Mouse (Mus musculus) kidney, postnatal 0 days (tissue): ENCODE results near the gene Cyp8b1. TPM values are rescaled to one million over a fixed set of nuclear protein-coding genes. Genes with fewer than 3 reads are reported as not detected.

ENCODE experiments used
- ATAC-seq: fragments of 200-750 bp; cut with Nextera tagmentation; replicated peaks from 2 replicates; pipeline ENCODE4 v1.8.0; 2017; ENCODE audit warnings: low read depth, moderate number of reproducible peaks, moderate TSS enrichment, moderate library complexity; ENCODE audit not compliant: low FRiP score
- DNase-seq: peaks from one replicate; pipeline ENCODE4 v3.0.0-alpha.2; 2016; ENCODE audit warnings: low spot score
- H3K27ac ChIP-seq: fragments of 300-500 bp; sonication (generic); 2 replicates; pipeline ENCODE4 v1.5.1; 2014; ENCODE audit warnings: mild to moderate bottlenecking
- H3K27me3 ChIP-seq: fragments of 300-500 bp; sonication (generic); 2 replicates; pipeline ENCODE4 v1.6.1; 2014; ENCODE audit warnings: low read length, mixed read lengths; ENCODE audit not compliant: insufficient read depth
- H3K36me3 ChIP-seq: fragments of 300-500 bp; sonication (generic); 2 replicates; pipeline ENCODE4 v1.6.1; 2014; ENCODE audit warnings: low read length, mixed read lengths; ENCODE audit not compliant: insufficient read depth
- H3K4me1 ChIP-seq: fragments of 300-500 bp; sonication (generic); replicated peaks from 2 replicates; pipeline ENCODE4 v1.6.1; 2014; ENCODE audit warnings: antibody characterized with exemption, low read length, mixed read lengths; ENCODE audit not compliant: insufficient read depth
- H3K4me2 ChIP-seq: fragments of 300-500 bp; sonication (generic); 2 replicates; pipeline ENCODE4 v1.6.1; 2014; ENCODE audit warnings: mild to moderate bottlenecking, low read length, moderate library complexity, mixed read lengths
- H3K4me3 ChIP-seq: fragments of 300-500 bp; sonication (generic); replicated peaks from 2 replicates; pipeline ENCODE4 v1.5.1; 2014; ENCODE audit warnings: low read depth, low read length
- H3K9ac ChIP-seq: fragments of 300-500 bp; sonication (generic); 2 replicates; pipeline ENCODE4 v1.6.1; 2014; ENCODE audit warnings: low read depth, low read length
- H3K9me3 ChIP-seq: fragments of 300-500 bp; sonication (generic); replicated peaks from 2 replicates; pipeline ENCODE4 v1.6.1; 2016; ENCODE audit warnings: low read length, inconsistent platforms, mixed read lengths
- CTCF ChIP-seq: IDR thresholded peaks from 2 replicates; pipeline ENCODE4 v1.5.1; 2016; ENCODE audit warnings: antibody characterized with exemption, low read depth, mild to moderate bottlenecking, moderate library complexity
- WGBS: fragments of 180-500 bp; shearing (Covaris S2); extraction: QIAGEN DNeasy Blood & Tissue Kit; methylation state at CpG from one replicate; pipeline ENCODE4 v1.1.7; 2014; 5-methylcytosine and 5-hydroxymethylcytosine counted together
- polyA plus RNA-seq: library from polyadenylated mRNA; unstranded; fragments of >200 nt; fragmentation: Nextera tagmentation; extraction: Ambion mirVana; gene quantifications from 2 replicates; pipeline ENCODE4 v1.2.1, GENCODE M21; 2015

Gene Cyp8b1
- polyA plus RNA-seq, 1 experiment from 2014 or later = not detected

DNA sequence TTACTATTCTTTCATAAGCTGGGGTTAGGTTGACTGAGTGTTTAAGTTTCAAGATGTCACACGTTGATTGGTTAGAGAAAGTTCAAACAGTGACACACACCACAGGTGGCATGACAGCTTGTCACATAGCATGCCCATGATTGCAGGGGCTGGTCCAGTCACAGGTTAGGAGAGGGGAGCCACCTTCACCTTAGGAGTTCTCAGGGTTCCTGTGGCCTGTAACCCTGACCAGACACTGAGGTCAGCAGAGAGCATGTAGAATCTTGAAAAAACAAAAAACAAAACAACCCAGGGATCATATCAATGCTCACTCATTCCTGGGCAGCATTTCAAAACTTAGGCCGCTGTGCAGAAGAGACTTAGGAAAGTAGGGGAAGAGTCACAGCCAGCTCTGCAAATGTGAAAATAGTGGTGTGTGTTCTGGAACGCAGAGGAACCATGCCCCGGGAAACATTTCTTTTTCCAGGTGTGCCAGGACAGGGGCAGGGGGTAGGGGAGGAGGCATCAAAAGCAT lies 26.1 kb downstream of the Cyp8b1 start:
- Histone ChIP-seq H3K27me3 (no peaks in the 10 kb centered on the region), H3K4me3 (no peak overlapping the region), H3K9me3 (no peaks in the 10 kb centered on the region), H3K4me2 (peak overlapping the region; percentile 36; the same call in 1 of the 2 replicates), H3K4me1 (0 out of 2 replicates have a peak, but pooled peaks cover 7% of the 10 kb centered on the region), H3K36me3 (no peaks in the 10 kb centered on the region), H3K9ac (no peak overlapping the region), H3K27ac (no peak overlapping the region)
- DNase-seq (no peak), ATAC-seq (no peak)
- 40% methylated on average over 4 of the region's 4 CpGs for WGBS
- no peak for TF ChIP-seq CTCF

- ATAC-seq (no peak; the same call in 1 of the 2 replicates), DNase-seq (no peak)
- H3K4me3 ChIP-seq = no peak overlapping the region
- no peaks in the 10 kb centered on the region for H3K36me3 ChIP-seq
- H3K9me3 ChIP-seq = no peaks in the 10 kb centered on the region
- H3K4me1 ChIP-seq = no peaks in the 10 kb centered on the region
- TF ChIP-seq CTCF = no peak
- H3K9ac ChIP-seq = no peak overlapping the region
- H3K4me2 ChIP-seq = no peak overlapping the region
- H3K27me3 ChIP-seq = no peaks in the 10 kb centered on the region
- 37% methylated on average over 7 of the region's 7 CpGs for WGBS
- no peak overlapping the region for H3K27ac ChIP-seq
Observed at GRCm38 (mm10) chr9:121882015-121882457, 34.1 kb downstream of the Cyp8b1 start.

DNA sequence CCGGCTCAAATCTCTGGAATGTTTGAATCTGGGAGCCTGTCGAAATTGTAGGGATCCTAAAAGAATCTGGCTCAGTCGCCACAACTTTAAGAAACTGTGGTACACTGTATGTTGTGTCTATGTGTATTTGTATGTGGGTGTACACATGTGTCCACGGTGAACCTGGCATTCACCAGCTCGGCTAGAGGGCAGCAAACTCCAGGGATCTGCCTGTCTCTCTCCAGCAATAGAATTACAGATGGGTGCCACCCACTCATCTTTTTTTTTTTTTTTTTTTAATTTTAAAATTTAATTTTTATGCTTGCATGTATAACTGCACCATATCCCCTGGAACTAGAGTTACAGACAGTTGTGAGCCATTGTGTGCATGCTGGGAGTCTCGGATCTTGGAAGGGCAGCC lies 34.8 kb downstream of the Cyp8b1 start:
- DNase-seq (no peak), ATAC-seq (no peak)
- 69% methylated on average over 6 of the region's 6 CpGs for WGBS
- peak overlapping the region; percentile 36; the same call in 1 of the 2 replicates for H3K4me2 ChIP-seq
- TF ChIP-seq CTCF = no peak; the same call in 1 of the 2 replicates
- no peaks in the 10 kb centered on the region for H3K27me3 ChIP-seq
- no peaks in the 10 kb centered on the region for H3K4me1 ChIP-seq
- no peak overlapping the region for H3K27ac ChIP-seq
- H3K9ac ChIP-seq = no peak overlapping the region
- H3K9me3 ChIP-seq = no peaks in the 10 kb centered on the region
- no peaks in the 10 kb centered on the region for H3K36me3 ChIP-seq
- H3K4me3 ChIP-seq = no peak overlapping the region

- peak; percentile 76 for TF ChIP-seq CTCF
- Histone ChIP-seq H3K4me2 (peak overlapping the region; percentile 36; the same call in 1 of the 2 replicates), H3K4me3 (no peak overlapping the region), H3K9ac (no peak overlapping the region), H3K27me3 (no peaks in the 10 kb centered on the region), H3K27ac (no peak overlapping the region), H3K36me3 (no peaks in the 10 kb centered on the region), H3K4me1 (no peaks in the 10 kb centered on the region), H3K9me3 (no peaks in the 10 kb centered on the region)
- 19% methylated on average over 14 of the region's 14 CpGs for whole genome bisulfite sequencing
- ATAC-seq (0 out of 2 replicates have a peak, but pooled peaks have one; percentile 21), DNase-seq (peak; percentile 87)
Observed at GRCm38 (mm10) chr9:121880840-121881239, 35.3 kb downstream of the Cyp8b1 start.

- Histone ChIP-seq H3K36me3 (no peaks in the 10 kb centered on the region), H3K9me3 (no peaks in the 10 kb centered on the region), H3K9ac (no peak overlapping the region), H3K27ac (no peak overlapping the region), H3K4me2 (no peak overlapping the region), H3K27me3 (no peaks in the 10 kb centered on the region), H3K4me3 (no peak overlapping the region), H3K4me1 (no peaks in the 10 kb centered on the region)
- WGBS = 6% methylated on average over 3 of the region's 3 CpGs
- peak; percentile 92 for TF ChIP-seq CTCF
- DNase-seq (peak; percentile 88), ATAC-seq (0 out of 2 replicates have a peak, but pooled peaks have one; percentile 36)
Observed at GRCm38 (mm10) chr9:121877052-121877740, 38.9 kb downstream of the Cyp8b1 start.

DNA sequence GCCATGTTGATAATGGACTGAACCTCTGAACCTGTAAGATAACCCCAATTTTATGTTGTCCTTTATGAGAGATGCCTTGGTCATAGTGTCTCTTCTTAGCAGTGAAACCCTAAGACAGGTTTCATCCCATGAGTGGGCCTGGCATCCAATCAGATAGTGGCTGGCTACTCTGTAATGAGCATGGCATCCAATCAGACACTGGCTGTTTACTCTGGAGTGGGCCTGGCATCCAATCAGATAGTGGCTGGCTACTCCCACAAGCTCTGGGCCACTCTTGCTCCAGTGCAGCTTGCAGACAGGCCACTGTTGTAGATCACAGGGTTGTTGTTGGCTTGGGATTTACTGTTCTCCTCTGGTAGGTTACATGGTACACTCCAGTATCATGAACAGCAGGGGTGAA lies 42.5 kb downstream of the Cyp8b1 start:
- H3K9me3 ChIP-seq = no peaks in the 10 kb centered on the region
- no peaks in the 10 kb centered on the region for H3K27me3 ChIP-seq
- no peaks in the 10 kb centered on the region for H3K4me1 ChIP-seq
- no peak for ATAC-seq
- no peak overlapping the region for H3K27ac ChIP-seq
- H3K4me3 ChIP-seq = no peak overlapping the region
- no peak overlapping the region for H3K4me2 ChIP-seq
- H3K9ac ChIP-seq = no peak overlapping the region
- no peaks in the 10 kb centered on the region for H3K36me3 ChIP-seq
- DNase-seq = no peak
- TF ChIP-seq CTCF = no peak
